Mouse (Mus musculus) midbrain, embryonic 16.5 days (tissue): ENCODE data around the gene Ifna11. TPM values are rescaled to one million over a fixed set of nuclear protein-coding genes. Genes with fewer than 3 reads are reported as not detected.
A peak's percentile ranks its signal among the peaks of the same experiment; 100 is the strongest.
"Not testable (repeated sequence)": the region's sequence is repeated elsewhere in the genome, so short reads cannot be mapped to it uniquely, and the experiment has no call there.

Experiments used
- ATAC-seq: fragments of 200-750 bp; cut with Nextera tagmentation; 2 replicates; pipeline ENCODE4 v1.8.0; 2017; ENCODE audit warnings: moderate TSS enrichment
- H3K27ac ChIP-seq: fragments of 300-500 bp; sonication (generic); 2 replicates; pipeline ENCODE4 v1.5.1; 2014; ENCODE audit warnings: mild to moderate bottlenecking, low read length, mixed read lengths
- H3K27me3 ChIP-seq: fragments of 300-500 bp; sonication (generic); 2 replicates; pipeline ENCODE4 v1.6.1; 2014; ENCODE audit warnings: low read depth, low read length, mixed read lengths; ENCODE audit not compliant: control insufficient read depth, insufficient read depth
- H3K36me3 ChIP-seq: fragments of 300-500 bp; sonication (generic); 2 replicates; pipeline ENCODE4 v1.6.1; 2014; ENCODE audit warnings: mild to moderate bottlenecking, low read length, moderate library complexity, mixed read lengths; ENCODE audit not compliant: control insufficient read depth, insufficient read depth
- H3K4me1 ChIP-seq: fragments of 300-500 bp; sonication (generic); 2 replicates; pipeline ENCODE4 v1.6.1; 2014; ENCODE audit warnings: mild to moderate bottlenecking, low read length, mixed read lengths; ENCODE audit not compliant: control insufficient read depth, insufficient read depth
- H3K4me2 ChIP-seq: fragments of 300-500 bp; sonication (generic); 2 replicates; pipeline ENCODE4 v1.6.1; 2014; ENCODE audit warnings: mild to moderate bottlenecking, low read length, mixed read lengths
- H3K4me3 ChIP-seq: fragments of 300-500 bp; sonication (generic); 2 replicates; pipeline ENCODE4 v1.5.1; 2014; ENCODE audit warnings: low read depth, mild to moderate bottlenecking, low read length, moderate library complexity, mixed read lengths
- H3K9ac ChIP-seq: fragments of 300-500 bp; sonication (generic); 2 replicates; pipeline ENCODE4 v1.6.1; 2014; ENCODE audit warnings: low read depth, low read length, mixed read lengths
- H3K9me3 ChIP-seq: fragments of 300-500 bp; sonication (generic); replicated peaks from 2 replicates; pipeline ENCODE4 v1.6.1; 2014; ENCODE audit warnings: mild to moderate bottlenecking, low read length, mixed read lengths; ENCODE audit not compliant: control insufficient read depth, poor library complexity, severe bottlenecking
- WGBS: fragments of 180-500 bp; shearing (Covaris S2); extraction: QIAGEN DNeasy Blood & Tissue Kit; methylation state at CpG from one replicate; pipeline ENCODE4 v1.1.7; 2014; 5-methylcytosine and 5-hydroxymethylcytosine counted together
- polyA plus RNA-seq: library from polyadenylated mRNA; unstranded; fragments of >200 nt; fragmentation: Nextera tagmentation; extraction: Ambion mirVana; gene quantifications from 2 replicates; pipeline ENCODE4 v1.2.1, GENCODE M21; 2015

Gene Ifna11
- not detected in 2 replicates for polyA plus RNA-seq

GRCm38 (mm10) chr4:88819659-88820058 is at the start of gene Ifna11:
Ifna11 (plus strand) TSS chr4:88819959.
- Histone ChIP-seq H3K27me3 (no peaks in the 10 kb centered on the region), H3K4me2 (no peak within 1 kb of the TSS), H3K27ac (no peak within 1 kb of the TSS), H3K9me3 (no peaks in the 10 kb centered on the region), H3K4me3 (no peak within 1 kb of the TSS), H3K4me1 (no peaks in the 10 kb centered on the region), H3K36me3 (no peaks in the 10 kb centered on the region), H3K9ac (no peak within 1 kb of the TSS)
- ATAC-seq: no peak
- 100% methylated on average over 1 of the region's 1 CpGs for WGBS

- H3K4me3 ChIP-seq, H3K4me2 ChIP-seq, H3K36me3 ChIP-seq, H3K9ac ChIP-seq, H3K27me3 ChIP-seq, H3K9me3 ChIP-seq, ATAC-seq, H3K27ac ChIP-seq, H3K4me1 ChIP-seq: not testable (repeated sequence)
- WGBS: no CpG with 5 or more reads among the region's 32 CpGs
These were observed 46.2 kb upstream of the Ifna11 start, which contains the start of gene Gm13290 for GRCm38 (mm10) chr4:88773534-88773933. Gm13290 (plus strand) TSS chr4:88773834.

GRCm38 (mm10) chr4:88776622-88777021 is 43.1 kb upstream of the Ifna11 start, which contains the start of gene Gm13289:
Gm13289 (plus strand) TSS chr4:88776922.
- not testable (repeated sequence) for H3K9me3 ChIP-seq, H3K4me3 ChIP-seq, H3K27me3 ChIP-seq, H3K4me1 ChIP-seq, H3K4me2 ChIP-seq, H3K27ac ChIP-seq, ATAC-seq, H3K36me3 ChIP-seq, H3K9ac ChIP-seq
- WGBS: no CpG with 5 or more reads among the region's 29 CpGs

- H3K27me3 ChIP-seq, H3K9ac ChIP-seq, H3K9me3 ChIP-seq, ATAC-seq, H3K4me3 ChIP-seq, H3K36me3 ChIP-seq, H3K27ac ChIP-seq, H3K4me1 ChIP-seq, H3K4me2 ChIP-seq: not testable (repeated sequence)
- WGBS: no CpG with 5 or more reads among the region's 29 CpGs
These were observed 40.2 kb upstream of the Ifna11 start, which contains the start of gene Gm13272 for GRCm38 (mm10) chr4:88779550-88779949. Gm13272 (plus strand) TSS chr4:88779850.

GRCm38 (mm10) chr4:88780320-88780719 is 39.4 kb upstream of the Ifna11 start:
- H3K27ac ChIP-seq, H3K36me3 ChIP-seq, H3K9me3 ChIP-seq, H3K9ac ChIP-seq, H3K4me1 ChIP-seq, H3K27me3 ChIP-seq, H3K4me2 ChIP-seq, ATAC-seq, H3K4me3 ChIP-seq: not testable (repeated sequence)
- 46% methylated on average over 15 of the region's 18 CpGs for WGBS

- not testable (repeated sequence) for H3K4me1 ChIP-seq, H3K9me3 ChIP-seq, H3K36me3 ChIP-seq, H3K27ac ChIP-seq, H3K27me3 ChIP-seq, H3K4me3 ChIP-seq, ATAC-seq, H3K9ac ChIP-seq
- WGBS: 31% methylated on average over 4 of the region's 7 CpGs
- H3K4me2 ChIP-seq: peak within 1 kb of the TSS; percentile 36; the same call in 1 of the 2 replicates
These were observed 37.9 kb upstream of the Ifna11 start, which contains the start of gene Ifnz for GRCm38 (mm10) chr4:88781831-88782230. Ifnz (plus strand) TSS chr4:88782131.

- not testable (repeated sequence) for H3K4me3 ChIP-seq, H3K9me3 ChIP-seq, H3K27ac ChIP-seq, H3K9ac ChIP-seq, H3K27me3 ChIP-seq, H3K4me1 ChIP-seq, H3K36me3 ChIP-seq, ATAC-seq
- 0% methylated on average over 3 of the region's 31 CpGs for WGBS
- H3K4me2 ChIP-seq: peak overlapping the region; percentile 36; the same call in 1 of the 2 replicates
These were observed 37.4 kb upstream of the Ifna11 start for GRCm38 (mm10) chr4:88782335-88782734.

GRCm38 (mm10) chr4:88785409-88785808 is 34.4 kb upstream of the Ifna11 start, which contains the start of gene Gm13276:
Gm13276 (plus strand) TSS chr4:88785709.
- not testable (repeated sequence) for H3K36me3 ChIP-seq, H3K4me2 ChIP-seq, ATAC-seq

GRCm38 (mm10) chr4:88788402-88788801 is 31.4 kb upstream of the Ifna11 start, which contains the start of gene Gm13277:
Gm13277 (plus strand) TSS chr4:88788632.
- not testable (repeated sequence) for H3K9ac ChIP-seq, H3K27me3 ChIP-seq, H3K4me1 ChIP-seq, H3K27ac ChIP-seq, ATAC-seq, H3K4me3 ChIP-seq, H3K36me3 ChIP-seq, H3K9me3 ChIP-seq, H3K4me2 ChIP-seq
- WGBS: no CpG with 5 or more reads among the region's 28 CpGs

More at GRCm38 (mm10) chr4:88785409-88785808, 34.4 kb upstream of the Ifna11 start, which contains the start of gene Gm13276:
- H3K27ac ChIP-seq, H3K9ac ChIP-seq, H3K4me3 ChIP-seq, H3K27me3 ChIP-seq, H3K4me1 ChIP-seq, H3K9me3 ChIP-seq: not testable (repeated sequence)
- WGBS: no CpG with 5 or more reads among the region's 27 CpGs
